Mouse (Mus musculus): ENCODE measurements at regions not wholly inside any gene's neighbourhood (a gene's known extent, or its start where the extent isn't known, plus 50 kb on each side); places are given as distances from the start of the nearest gene placed in this dataset.

DNA sequence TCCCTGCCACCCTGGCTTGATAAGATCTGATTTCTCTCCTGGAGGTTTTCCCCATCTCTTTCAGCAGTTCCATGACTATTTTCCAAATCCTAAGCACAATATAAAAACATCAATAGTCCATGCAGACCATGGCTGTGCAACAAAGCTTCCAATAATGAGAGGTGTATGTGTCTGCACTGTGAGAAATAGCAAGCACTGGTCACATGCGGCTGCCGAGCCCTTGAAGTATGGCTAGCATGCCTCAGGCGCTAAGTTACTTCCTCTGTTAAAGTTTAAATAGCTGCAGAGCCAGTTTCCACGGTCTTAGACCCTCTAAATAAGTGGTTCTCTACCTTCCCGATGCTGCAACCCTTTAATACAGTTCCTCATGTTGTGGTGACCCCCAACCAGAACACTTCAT is 306.6 kb downstream of the Bbx start:
- Histone ChIP-seq H3K27me3 (ENCODE audit: low read depth, poor library complexity, severe bottlenecking) (no peaks in the 10 kb centered on the region), H3K27ac (replicated peaks) (no peak overlapping the region), H3K9me3 (replicated peaks) (no peaks in the 10 kb centered on the region), H3K36me3 (no peaks in the 10 kb centered on the region), H3K4me3 (no peak overlapping the region), H3K4me1 (no peaks in the 10 kb centered on the region)
- 88% methylated on average over 5 of the region's 5 CpGs for WGBS
- DNase-seq (ENCODE audit: low spot score), result no peak

DNA sequence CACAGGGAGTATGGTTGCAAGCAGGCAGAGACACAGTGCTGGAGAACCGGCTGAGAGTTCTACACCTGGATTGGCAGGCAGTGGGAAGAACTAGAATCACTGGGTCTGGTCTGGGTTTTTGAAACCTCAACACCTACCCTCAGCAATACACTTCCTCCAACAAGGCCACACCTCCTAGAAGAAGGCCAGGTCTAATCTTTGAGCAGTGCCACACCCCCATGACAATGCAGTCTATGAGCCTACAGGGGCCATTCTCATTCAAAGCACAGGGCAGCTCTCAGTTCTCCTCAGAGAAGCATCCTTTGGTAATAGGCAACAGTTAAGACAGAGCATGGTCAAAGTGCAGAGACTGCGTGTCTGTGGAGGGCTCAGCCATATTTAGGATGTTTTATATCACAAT is 300.8 kb downstream of the Bbx start:
- no peak for DNase-seq (ENCODE audit: low spot score)
- H3K27ac ChIP-seq (replicated peaks), result no peak overlapping the region
- no peaks in the 10 kb centered on the region for H3K36me3 ChIP-seq
- no peak overlapping the region for H3K4me3 ChIP-seq
- 82% methylated on average over 2 of the region's 2 CpGs for WGBS
- H3K4me1 ChIP-seq, result no peaks in the 10 kb centered on the region
- H3K9me3 ChIP-seq (replicated peaks), result no peaks in the 10 kb centered on the region
- no peaks in the 10 kb centered on the region for H3K27me3 ChIP-seq (ENCODE audit: low read depth, poor library complexity, severe bottlenecking)

All from midbrain, embryonic 10.5 days (tissue).